ENCODE assay signal across 28 mouse cellular contexts in genomic region chr2:59179487-59179886, GRCm38 (mm10). TPM values are rescaled to one million over a fixed set of nuclear protein-coding genes. Genes with fewer than 3 reads are reported as not detected.
DNase-seq lines count a peak whose midpoint lies in the region; ATAC-seq and TF ChIP-seq lines count a peak whose summit lies in the region.
"Had no signal": no experiment of that assay in that cellular context is flagged by ENCODE, and none has a peak within 500 bp of the region (broad histone marks: within the 10 kb centered on the region; RNA-seq: fewer than 3 reads in every experiment).

No protein-coding gene starts in this region.

- H3K4me3 ChIP-seq in lung, embryonic 14.5 days (ENCODE audit: low read depth, low read length), result no peak overlapping the region
- H3K4me3 ChIP-seq in lung, adult 2 months (replicated peaks; ENCODE audit: extremely low read depth, low read depth, low read length), result no peak overlapping the region
- no peak overlapping the region for H3K4me3 ChIP-seq in intestine, embryonic 15.5 days (replicated peaks)
- H3K4me3 ChIP-seq: embryonic facial prominence, embryonic 15.5 days; forebrain, embryonic 15.5 days; heart, embryonic 15.5 days; hindbrain, embryonic 13.5 days; left cerebral cortex, adult 2 months; neural tube, embryonic 13.5 days had no signal

- no peak overlapping the region for H3K9ac ChIP-seq in lung, embryonic 14.5 days
- H3K9ac ChIP-seq in intestine, embryonic 15.5 days, result no peak overlapping the region
- H3K9ac ChIP-seq: embryonic facial prominence, embryonic 15.5 days; forebrain, embryonic 15.5 days; heart, embryonic 15.5 days; hindbrain, embryonic 13.5 days; neural tube, embryonic 13.5 days had no signal

- WGBS in lung, embryonic 14.5 days, result 36% methylated on average over 5 of the region's 5 CpGs
- 64% methylated on average over 5 of the region's 5 CpGs for WGBS in lung, adult 2 months
- 38% methylated on average over 5 of the region's 5 CpGs for WGBS in intestine, embryonic 15.5 days

- no peak for TF ChIP-seq CTCF in lung, embryonic 14.5 days (IDR thresholded peaks at IDR 0.05; ENCODE audit: low read depth)
- no peak for TF ChIP-seq CTCF in lung, adult 2 months (IDR thresholded peaks at IDR 0.05; ENCODE audit: insufficient read depth, low read length)

- no peak for ATAC-seq in lung, embryonic 14.5 days (ENCODE audit: insufficient read depth)
- no peak for ATAC-seq in intestine, embryonic 15.5 days
- ATAC-seq: forebrain, embryonic 15.5 days had no signal

- no peaks in the 10 kb centered on the region for H3K36me3 ChIP-seq in lung, embryonic 14.5 days (ENCODE audit: insufficient read depth)
- no peaks in the 10 kb centered on the region for H3K36me3 ChIP-seq in intestine, embryonic 15.5 days
- H3K36me3 ChIP-seq: embryonic facial prominence, embryonic 15.5 days; forebrain, embryonic 15.5 days; heart, embryonic 15.5 days; hindbrain, embryonic 13.5 days; neural tube, embryonic 13.5 days had no signal

- no peaks in the 10 kb centered on the region for H3K9me3 ChIP-seq in lung, embryonic 14.5 days (ENCODE audit: low read depth, low read length)
- no peaks in the 10 kb centered on the region for H3K9me3 ChIP-seq in intestine, embryonic 15.5 days
- H3K9me3 ChIP-seq: embryonic facial prominence, embryonic 15.5 days; forebrain, embryonic 15.5 days; heart, embryonic 15.5 days; hindbrain, embryonic 13.5 days; neural tube, embryonic 13.5 days had no signal

- intact Hi-C loops in gastrocnemius, postnatal 36 days (cut with DNase I), result no loop called here

- peak; percentile 43 for DNase-seq in kidney, adult 9 months
- no peak for DNase-seq in kidney, postnatal 10 days
- no peak for DNase-seq in lung, embryonic 14.5 days
- DNase-seq in lung, adult 2 months, result no peak
- no peak for DNase-seq in gastrocnemius, postnatal 36 days
- no peak for DNase-seq in neural tube, embryonic 10.5 days (ENCODE audit: extremely low spot score, low spot score)
- DNase-seq: adrenal gland, postnatal 25 days; B cell, adult 2 months; cerebellum, adult 8-10 months; gastrocnemius, postnatal 10 days; heart, adult 18-20 months; heart, postnatal 36 days; left cerebral cortex, postnatal 4 days; lung, adult 18-20 months; lung, postnatal 4 days; midbrain, embryonic 14.5 days; retina, postnatal 1 day; right cerebral cortex, postnatal 25 days; thymus, postnatal 25 days had no signal

- TF ChIP-seq POLR2A in lung, adult 2 months (IDR thresholded peaks at IDR 0.05; ENCODE audit: borderline replicate concordance, extremely low read depth, low read depth, low read length), result no peak

- H3K4me1 ChIP-seq in lung, embryonic 14.5 days (ENCODE audit: insufficient read depth), result peaks cover 23% of the 10 kb centered on the region
- peaks cover 12% of the 10 kb centered on the region for H3K4me1 ChIP-seq in lung, adult 2 months (ENCODE audit: control insufficient read depth, insufficient read depth, low read length)
- H3K4me1 ChIP-seq in intestine, embryonic 15.5 days (replicated peaks), result peaks cover 15% of the 10 kb centered on the region

- H3K27me3 ChIP-seq in lung, embryonic 14.5 days (ENCODE audit: insufficient read depth, low read length), result no peaks in the 10 kb centered on the region
- no peaks in the 10 kb centered on the region for H3K27me3 ChIP-seq in intestine, embryonic 15.5 days (replicated peaks)
- H3K27me3 ChIP-seq: CH12.LX; embryonic facial prominence, embryonic 15.5 days; forebrain, embryonic 15.5 days; heart, embryonic 15.5 days; hindbrain, embryonic 13.5 days; neural tube, embryonic 13.5 days had no signal

- no peak overlapping the region; the same call in 1 of the 2 replicates for H3K27ac ChIP-seq in lung, embryonic 14.5 days (ENCODE audit: low read depth)
- 0 out of 2 replicates have a peak overlapping the region, but pooled peaks have one; percentile 6 for H3K27ac ChIP-seq in intestine, embryonic 15.5 days
- H3K27ac ChIP-seq: embryonic facial prominence, embryonic 15.5 days; forebrain, embryonic 15.5 days; heart, embryonic 15.5 days; left cerebral cortex, adult 2 months; neural tube, embryonic 13.5 days had no signal

- H3K4me2 ChIP-seq in lung, embryonic 14.5 days, result 0 out of 2 replicates have a peak overlapping the region, but pooled peaks have one; percentile 18
- H3K4me2 ChIP-seq in intestine, embryonic 15.5 days (replicated peaks), result no peak overlapping the region
- H3K4me2 ChIP-seq: embryonic facial prominence, embryonic 15.5 days; forebrain, embryonic 15.5 days; heart, embryonic 15.5 days; hindbrain, embryonic 13.5 days; neural tube, embryonic 13.5 days had no signal

RNA-seq across cellular contexts. Expression of gene Pkp4, which starts 18.8 kb away (rescaled TPM):
- polyA plus RNA-seq in lung, embryonic 14.5 days (2014; fragmentation: Nextera tagmentation; extraction: Ambion mirVana), result 32.4 and 34.8 TPM in 2 replicates
- polyA plus RNA-seq in lung, adult 2 months (2012; rRNA removed), result 76.2 and 81.6 TPM in 2 replicates
- 17.4 and 19.6 TPM in 2 replicates for polyA plus RNA-seq in intestine, embryonic 15.5 days (2015; fragmentation: Nextera tagmentation; extraction: Ambion mirVana)
- total RNA-seq in gastrocnemius, postnatal 36 days (2021), result 10 to 100 TPM; 19.6 to 32.3 TPM
- total RNA-seq: CH12.LX had no signal

RNA-seq across cellular contexts. Expression of gene Ccdc148, which starts 19.0 kb away (rescaled TPM):
- polyA plus RNA-seq in lung, embryonic 14.5 days (2014; fragmentation: Nextera tagmentation; extraction: Ambion mirVana), result 0.95 and 1.1 TPM in 2 replicates
- polyA plus RNA-seq in lung, adult 2 months (2012; rRNA removed), result 0.09 and 0.15 TPM in 2 replicates
- polyA plus RNA-seq in intestine, embryonic 15.5 days (2015; fragmentation: Nextera tagmentation; extraction: Ambion mirVana), result 0.88 and 0.90 TPM in 2 replicates
- under 1 TPM in 1 of 2 experiments, not detected in 1; 0.10 TPM for total RNA-seq in gastrocnemius, postnatal 36 days (2021)
- total RNA-seq: CH12.LX; common myeloid progenitor, adult 5-6 weeks had no signal
